In the genomic region with DNA sequence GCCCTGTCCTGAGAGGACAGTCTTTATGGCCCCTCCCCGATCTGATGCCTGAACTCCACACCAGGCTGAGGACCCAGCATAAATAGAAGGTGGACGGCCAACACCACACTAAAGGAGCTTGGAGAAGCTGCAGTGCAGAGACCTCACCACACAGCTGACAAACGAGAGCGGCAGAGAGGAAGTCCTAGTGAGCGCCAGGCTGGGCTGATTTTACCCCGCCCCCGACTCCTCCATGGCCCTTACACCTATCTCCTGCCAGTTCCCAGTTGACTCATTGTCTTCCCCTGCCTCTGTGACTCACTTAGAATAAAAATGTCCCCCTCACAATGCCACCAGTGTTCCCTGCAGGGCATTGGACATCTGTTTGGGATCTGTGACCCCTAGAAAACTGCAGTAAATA, we compare ENCODE assay signal across 10 mouse cellular contexts. TPM values are rescaled to one million over a fixed set of nuclear protein-coding genes. Genes with fewer than 3 reads are reported as not detected.
DNase-seq lines count a peak whose midpoint lies in the region; ATAC-seq lines count a peak whose summit lies in the region.
"Had no signal": no experiment of that assay in that cellular context is flagged by ENCODE, and none has a peak within 500 bp of the region (broad histone marks: within the 10 kb centered on the region; RNA-seq: fewer than 3 reads in every experiment).

No protein-coding gene starts in this region.

- peaks cover 19% of the 10 kb centered on the region for H3K27me3 ChIP-seq in midbrain, embryonic 10.5 days (ENCODE audit: low read depth, poor library complexity, severe bottlenecking)
- 0 out of 2 replicates have a peak, but pooled peaks cover 3% of the 10 kb centered on the region for H3K27me3 ChIP-seq in midbrain, embryonic 14.5 days (ENCODE audit: control insufficient read depth, insufficient read depth, low read length)
- H3K27me3 ChIP-seq: embryonic facial prominence, embryonic 12.5 days had no signal

- 64% methylated on average over 7 of the region's 7 CpGs for WGBS in midbrain, embryonic 10.5 days
- WGBS in midbrain, embryonic 14.5 days: 56% methylated on average over 7 of the region's 7 CpGs

- DNase-seq in embryo, embryonic 11 days: peak; percentile 37
- DNase-seq in embryo, embryonic 9.5 days (ENCODE audit: extremely low spot score): no peak
- DNase-seq in midbrain, embryonic 10.5 days (ENCODE audit: low spot score): no peak
- no peak for DNase-seq in midbrain, embryonic 14.5 days
- peak; percentile 54 for DNase-seq in thymus, postnatal 0 days (ENCODE audit: low spot score)
- no peak for DNase-seq in testis, postnatal 10 days (ENCODE audit: low spot score)

- no peaks in the 10 kb centered on the region for H3K9me3 ChIP-seq in midbrain, embryonic 10.5 days (replicated peaks)
- H3K9me3 ChIP-seq in midbrain, embryonic 14.5 days (ENCODE audit: control insufficient read depth, low read length): no peaks in the 10 kb centered on the region
- H3K9me3 ChIP-seq: embryonic facial prominence, embryonic 12.5 days had no signal

- no peak overlapping the region for H3K9ac ChIP-seq in midbrain, embryonic 14.5 days (replicated peaks; ENCODE audit: low read length)
- H3K9ac ChIP-seq: embryonic facial prominence, embryonic 12.5 days had no signal

- ATAC-seq in midbrain, embryonic 14.5 days (ENCODE audit: low FRiP score, low TSS enrichment): no peak
- ATAC-seq in hematopoietic stem cell, adult 5-6 weeks (replicated peaks in 1 of 2; ENCODE audit: insufficient read depth in 1 of 2, low FRiP score in 2 of 2, low TSS enrichment in 1 of 2, low read depth in 1 of 2, poor library complexity in 2 of 2, severe bottlenecking in 2 of 2): peak; percentile 63 to 70
- ATAC-seq in erythroid progenitor cell, adult 5-6 weeks (replicated peaks; ENCODE audit: low FRiP score, poor library complexity, severe bottlenecking): no peak

- H3K4me2 ChIP-seq in midbrain, embryonic 14.5 days (ENCODE audit: low read length): no peak overlapping the region
- H3K4me2 ChIP-seq: embryonic facial prominence, embryonic 12.5 days had no signal

- no peak overlapping the region for H3K4me3 ChIP-seq in midbrain, embryonic 10.5 days
- no peak overlapping the region for H3K4me3 ChIP-seq in midbrain, embryonic 14.5 days (replicated peaks; ENCODE audit: low read depth, low read length)
- H3K4me3 ChIP-seq: embryonic facial prominence, embryonic 12.5 days had no signal

- peaks cover 34% of the 10 kb centered on the region for H3K4me1 ChIP-seq in midbrain, embryonic 10.5 days
- peaks cover 12% of the 10 kb centered on the region; the same call in 1 of the 2 replicates for H3K4me1 ChIP-seq in midbrain, embryonic 14.5 days (ENCODE audit: control insufficient read depth, insufficient read depth, low read length)

- peak overlapping the region; percentile 52; the same call in 1 of the 2 replicates for H3K27ac ChIP-seq in midbrain, embryonic 10.5 days (replicated peaks)
- no peak overlapping the region for H3K27ac ChIP-seq in midbrain, embryonic 14.5 days (replicated peaks; ENCODE audit: low read depth, low read length)
- H3K27ac ChIP-seq: embryonic facial prominence, embryonic 12.5 days had no signal

- no peaks in the 10 kb centered on the region for H3K36me3 ChIP-seq in midbrain, embryonic 10.5 days
- H3K36me3 ChIP-seq in midbrain, embryonic 14.5 days (ENCODE audit: control insufficient read depth, insufficient read depth, low read length): no peaks in the 10 kb centered on the region
- H3K36me3 ChIP-seq: embryonic facial prominence, embryonic 12.5 days had no signal

RNA-seq across cellular contexts. Expression of a gene that starts 13.6 kb away (rescaled TPM):
- not detected in 2 replicates for polyA plus RNA-seq in midbrain, embryonic 10.5 days (2016; fragmentation: Nextera tagmentation; extraction: Ambion mirVana)
- polyA plus RNA-seq in midbrain, embryonic 14.5 days (2014; fragmentation: Nextera tagmentation; extraction: Ambion mirVana): not detected in 2 replicates
- not detected in 2 replicates for total RNA-seq in hematopoietic stem cell, adult 5-6 weeks (2017)
- not detected in 2 replicates for polyA plus RNA-seq in thymus, postnatal 0 days (2015; fragmentation: Nextera tagmentation; extraction: Ambion mirVana)
- not detected in 2 replicates for total RNA-seq in erythroid progenitor cell, adult 5-6 weeks (2015; ENCODE audit: low replicate concordance)
- total RNA-seq in erythroid progenitor cell, adult 5-6 weeks (2017; ENCODE audit: low replicate concordance): not detected in 2 replicates
- total RNA-seq: layer of hippocampus, adult 18-20 months had no signal
- polyA plus RNA-seq: embryonic facial prominence, embryonic 12.5 days had no signal

RNA-seq across cellular contexts. Expression of a gene that starts 44.1 kb away (rescaled TPM):
- not detected in 2 replicates for polyA plus RNA-seq in midbrain, embryonic 10.5 days (2016; fragmentation: Nextera tagmentation; extraction: Ambion mirVana)
- polyA plus RNA-seq in midbrain, embryonic 14.5 days (2014; fragmentation: Nextera tagmentation; extraction: Ambion mirVana): not detected in 2 replicates
- total RNA-seq in hematopoietic stem cell, adult 5-6 weeks (2017): not detected in 2 replicates
- polyA plus RNA-seq in thymus, postnatal 0 days (2015; fragmentation: Nextera tagmentation; extraction: Ambion mirVana): not detected in 2 replicates
- total RNA-seq in erythroid progenitor cell, adult 5-6 weeks (2015; ENCODE audit: low replicate concordance): not detected in 2 replicates
- total RNA-seq in erythroid progenitor cell, adult 5-6 weeks (2017; ENCODE audit: low replicate concordance): not detected in 2 replicates
- total RNA-seq: layer of hippocampus, adult 18-20 months had no signal
- polyA plus RNA-seq: embryonic facial prominence, embryonic 12.5 days had no signal

RNA-seq across cellular contexts. Expression of a gene that starts 59.3 kb away (rescaled TPM):
- 9.0 and 9.9 TPM in 2 replicates for polyA plus RNA-seq in midbrain, embryonic 10.5 days (2016; fragmentation: Nextera tagmentation; extraction: Ambion mirVana)
- 7.4 and 9.6 TPM in 2 replicates for polyA plus RNA-seq in midbrain, embryonic 14.5 days (2014; fragmentation: Nextera tagmentation; extraction: Ambion mirVana)
- total RNA-seq in hematopoietic stem cell, adult 5-6 weeks (2017): 12.7 and 15.2 TPM in 2 replicates
- 3.1 and 3.8 TPM in 2 replicates for polyA plus RNA-seq in thymus, postnatal 0 days (2015; fragmentation: Nextera tagmentation; extraction: Ambion mirVana)
- 4.7 and 10.9 TPM in 2 replicates for total RNA-seq in erythroid progenitor cell, adult 5-6 weeks (2015; ENCODE audit: low replicate concordance)
- total RNA-seq in erythroid progenitor cell, adult 5-6 weeks (2017; ENCODE audit: low replicate concordance): 2.9 and 4.0 TPM in 2 replicates

Comparison
In these comparisons a context has a peak if more than half of its experiments do, and no peak if none do; other contexts are left out.
1. DNase-seq: peak in embryo, embryonic 11 days (single experiment) and thymus, postnatal 0 days (single experiment); none in embryo, embryonic 9.5 days (single experiment), midbrain, embryonic 10.5 days (single experiment), midbrain, embryonic 14.5 days (single experiment) and testis, postnatal 10 days (single experiment).
2. ATAC-seq: peak in hematopoietic stem cell, adult 5-6 weeks (2 of 2); none in midbrain, embryonic 14.5 days (single experiment) and erythroid progenitor cell, adult 5-6 weeks (single experiment).